Mouse (Mus musculus) hindlimb bud, embryonic 11.5 days (tissue): Measurements from ENCODE around the gene 4930519G04Rik.
"Not testable (repeated sequence)": the region's sequence is repeated elsewhere in the genome, so short reads cannot be mapped to it uniquely, and the experiment has no call there.

Experiments used
- DNase-seq: peaks from one replicate; pipeline ENCODE4 v3.0.0-alpha.2; 2012; ENCODE audit warnings: low read depth, low spot score; ENCODE audit errors: extremely low spot score

4930519G04Rik gene

GRCm38 (mm10) chr5:114840481-114840880, 13.0 kb upstream of the 4930519G04Rik start:
- DNase-seq, result not testable (repeated sequence)

GRCm38 (mm10) chr5:114842155-114842554, 11.3 kb upstream of the 4930519G04Rik start:
- DNase-seq, result not testable (repeated sequence)

GRCm38 (mm10) chr5:114842674-114843073, 10.8 kb upstream of the 4930519G04Rik start:
- no peak for DNase-seq

- not testable (repeated sequence) for DNase-seq
Measured at GRCm38 (mm10) chr5:114844371-114844770, 9.1 kb upstream of the 4930519G04Rik start.

- DNase-seq, result no peak
Measured at GRCm38 (mm10) chr5:114851565-114852236, 1.8 kb upstream of the 4930519G04Rik start.

GRCm38 (mm10) chr5:114858582-114858981, 5.1 kb downstream of the 4930519G04Rik start, which contains the start of gene Gm9936:
TSS of gene Gm9936 (minus strand) at chr5:114858682.
- DNase-seq, result no peak

GRCm38 (mm10) chr5:114859253-114859652, 5.8 kb downstream of the 4930519G04Rik start:
- DNase-seq, result peak; percentile 42

GRCm38 (mm10) chr5:114861730-114862129, 8.3 kb downstream of the 4930519G04Rik start:
- no peak for DNase-seq

GRCm38 (mm10) chr5:114864813-114865212, 11.3 kb downstream of the 4930519G04Rik start:
- no peak for DNase-seq

GRCm38 (mm10) chr5:114865279-114865678, 11.8 kb downstream of the 4930519G04Rik start:
- DNase-seq, result no peak

- DNase-seq, result no peak
Measured at GRCm38 (mm10) chr5:114875858-114876257, 22.4 kb downstream of the 4930519G04Rik start.

- DNase-seq, result no peak
Measured at GRCm38 (mm10) chr5:114876331-114876730, 22.9 kb downstream of the 4930519G04Rik start.

GRCm38 (mm10) chr5:114877487-114877886, 24.0 kb downstream of the 4930519G04Rik start:
- no peak for DNase-seq

- no peak for DNase-seq
Measured at GRCm38 (mm10) chr5:114879399-114879798, 25.9 kb downstream of the 4930519G04Rik start.

- DNase-seq, result not testable (repeated sequence)
Measured at GRCm38 (mm10) chr5:114882319-114882718, 28.9 kb downstream of the 4930519G04Rik start.

- no peak for DNase-seq
Measured at GRCm38 (mm10) chr5:114883022-114883421, 29.6 kb downstream of the 4930519G04Rik start.

GRCm38 (mm10) chr5:114886801-114887200, 33.3 kb downstream of the 4930519G04Rik start:
- DNase-seq, result no peak

- no peak for DNase-seq
Measured at GRCm38 (mm10) chr5:114888995-114889394, 35.5 kb downstream of the 4930519G04Rik start.

GRCm38 (mm10) chr5:114895542-114895941, 42.1 kb downstream of the 4930519G04Rik start:
- no peak for DNase-seq

GRCm38 (mm10) chr5:114896688-114897373, 43.4 kb downstream of the 4930519G04Rik start, which contains the start of gene Oasl2:
TSS of gene Oasl2 (plus strand) at chr5:114896936.
- no peak for DNase-seq

- no peak for DNase-seq
Measured at GRCm38 (mm10) chr5:114897374-114897793, 43.9 kb downstream of the 4930519G04Rik start.

GRCm38 (mm10) chr5:114898857-114899256, 45.4 kb downstream of the 4930519G04Rik start:
- no peak for DNase-seq
